Mouse (Mus musculus): Measurements from ENCODE around the gene Ric3. TPM values are rescaled to one million over a fixed set of nuclear protein-coding genes. Genes with fewer than 3 reads are reported as not detected.

Ric3 gene
- polyA plus RNA-seq, 1 experiment, result 2.4 TPM

DNA sequence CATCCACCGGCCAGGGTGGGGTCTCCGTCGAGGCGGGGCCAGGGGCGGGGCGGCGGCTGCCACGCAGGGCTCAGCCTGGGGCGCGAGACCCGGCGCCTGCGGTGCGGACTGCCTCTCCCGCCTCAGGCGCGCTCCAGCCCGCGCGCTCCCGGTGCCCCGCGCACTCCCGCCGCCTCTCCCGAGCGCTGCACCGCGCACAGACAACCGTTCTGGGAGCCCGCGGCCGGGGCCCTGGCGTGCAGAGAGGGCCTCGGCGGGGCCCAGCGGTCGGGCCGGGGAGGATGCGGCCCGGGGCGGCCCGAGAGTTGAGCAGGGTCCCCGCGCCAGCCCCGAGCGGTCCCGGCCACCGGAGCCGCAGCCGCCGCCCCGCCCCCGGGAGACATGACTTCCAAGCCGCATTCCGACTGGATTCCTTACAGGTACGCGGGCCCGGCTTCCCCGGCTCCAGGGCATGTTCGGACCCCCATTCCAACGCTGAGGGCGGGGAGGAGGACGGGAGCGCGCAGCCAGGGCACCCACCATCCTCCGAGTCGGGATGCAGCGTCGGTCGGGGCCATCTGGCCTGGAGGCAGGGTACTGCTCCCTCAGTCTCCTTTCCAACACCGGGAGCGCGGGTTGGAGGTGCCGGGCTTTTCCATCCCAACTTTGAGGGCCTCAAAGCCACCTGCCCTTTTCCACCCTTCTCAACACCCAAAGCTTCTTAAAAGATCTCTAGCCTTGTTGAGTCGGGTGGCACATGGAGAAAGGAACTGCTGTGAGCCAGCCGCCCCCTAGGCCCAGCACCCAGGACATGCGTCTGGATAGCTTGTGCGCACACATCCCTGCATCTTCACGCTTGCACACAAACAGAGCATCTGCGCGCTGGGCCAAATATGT is 72.2 kb downstream of the Ric3 start:
- WGBS, result 5% methylated on average over 74 of the region's 82 CpGs
- no peak for TF ChIP-seq CTCF (IDR thresholded peaks at IDR 0.05; ENCODE audit: control insufficient read depth, insufficient read depth, low read length)
- no peak for TF ChIP-seq POLR2A (IDR thresholded peaks at IDR 0.05; ENCODE audit: borderline replicate concordance, control insufficient read depth, low read depth, low read length)
- Histone ChIP-seq H3K27ac (ENCODE audit: control insufficient read depth, insufficient read depth, low read depth, low read length, poor library complexity) (no peak overlapping the region), H3K4me1 (ENCODE audit: control insufficient read depth, insufficient read depth, low read length) (no peaks in the 10 kb centered on the region), H3K4me3 (replicated peaks; ENCODE audit: control insufficient read depth, low read depth, low read length) (no peak overlapping the region)

DNA sequence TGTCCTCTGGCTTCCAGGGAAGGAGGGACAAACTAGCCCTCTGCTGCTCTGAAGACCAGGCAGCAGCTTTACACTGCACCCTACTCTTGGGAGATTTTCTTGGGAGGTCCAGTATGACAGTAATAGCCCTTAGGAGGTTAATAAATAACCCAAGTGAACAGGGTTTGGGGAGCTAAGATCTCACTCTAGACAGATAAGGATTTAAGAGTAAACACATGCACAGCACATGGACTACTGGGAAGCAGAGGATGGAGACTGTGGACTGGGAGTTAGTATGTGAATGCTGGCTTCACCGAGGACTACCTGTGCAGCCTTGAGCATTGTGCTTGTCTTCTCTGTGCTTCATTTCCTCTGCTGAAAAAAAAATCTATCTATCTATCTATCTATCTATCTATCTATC is 73.9 kb downstream of the Ric3 start:
- no peak overlapping the region for H3K4me3 ChIP-seq (replicated peaks; ENCODE audit: control insufficient read depth, low read depth, low read length)
- WGBS, result 84% methylated on average over 1 of the region's 1 CpGs
- H3K4me1 ChIP-seq (ENCODE audit: control insufficient read depth, insufficient read depth, low read length), result no peaks in the 10 kb centered on the region
- TF ChIP-seq POLR2A (IDR thresholded peaks at IDR 0.05; ENCODE audit: borderline replicate concordance, control insufficient read depth, low read depth, low read length), result no peak
- TF ChIP-seq CTCF (IDR thresholded peaks at IDR 0.05; ENCODE audit: control insufficient read depth, insufficient read depth, low read length), result no peak
- no peak overlapping the region for H3K27ac ChIP-seq (ENCODE audit: control insufficient read depth, insufficient read depth, low read depth, low read length, poor library complexity)

DNA sequence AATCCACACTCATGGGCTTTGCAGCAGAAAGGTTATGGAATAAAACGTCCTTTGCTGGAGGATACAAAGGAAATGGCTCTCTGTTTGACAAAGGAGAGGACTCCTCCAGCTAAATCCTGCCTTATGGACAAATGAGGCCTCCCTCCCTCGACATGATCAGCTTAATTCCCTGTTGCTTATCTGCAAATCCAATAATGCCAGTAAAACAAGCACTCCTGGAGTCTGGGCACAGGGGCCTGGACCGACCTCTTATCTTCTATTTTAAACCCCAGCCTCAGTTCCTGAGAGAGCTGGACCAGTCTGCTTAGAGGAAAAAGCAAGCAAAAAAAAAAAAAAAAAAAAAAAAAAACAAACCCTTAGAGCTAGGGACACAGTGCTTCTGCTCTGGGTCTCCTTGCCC is 79.5 kb downstream of the Ric3 start:
- no peak overlapping the region for H3K27ac ChIP-seq (ENCODE audit: control insufficient read depth, insufficient read depth, low read depth, low read length, poor library complexity)
- no peak for TF ChIP-seq CTCF (IDR thresholded peaks at IDR 0.05; ENCODE audit: control insufficient read depth, insufficient read depth, low read length)
- TF ChIP-seq POLR2A (IDR thresholded peaks at IDR 0.05; ENCODE audit: borderline replicate concordance, control insufficient read depth, low read depth, low read length), result no peak
- H3K4me1 ChIP-seq (ENCODE audit: control insufficient read depth, insufficient read depth, low read length), result no peaks in the 10 kb centered on the region
- 27% methylated on average over 3 of the region's 3 CpGs for WGBS
- no peak overlapping the region for H3K4me3 ChIP-seq (replicated peaks; ENCODE audit: control insufficient read depth, low read depth, low read length)

DNA sequence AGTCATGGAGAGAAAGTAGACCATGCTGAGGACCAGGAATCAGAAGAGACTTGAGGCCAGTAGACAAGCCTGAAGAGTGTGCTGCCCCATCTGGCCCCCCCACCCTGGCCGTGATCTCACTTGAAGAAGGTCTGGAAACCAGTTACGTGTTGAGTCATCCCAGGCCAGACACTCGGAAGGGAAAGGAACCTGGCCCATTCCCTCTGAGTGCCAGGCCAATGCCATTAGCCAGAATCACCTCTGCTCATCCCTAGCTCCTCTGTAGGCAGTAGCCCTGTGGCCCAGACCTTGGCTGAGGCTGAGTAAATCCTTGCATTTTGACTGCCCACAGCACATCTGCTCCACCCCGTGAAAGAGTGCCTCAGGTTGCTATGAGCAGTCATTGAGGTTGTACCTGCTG is 81.2 kb downstream of the Ric3 start:
- WGBS, result 66% methylated on average over 4 of the region's 4 CpGs

DNA sequence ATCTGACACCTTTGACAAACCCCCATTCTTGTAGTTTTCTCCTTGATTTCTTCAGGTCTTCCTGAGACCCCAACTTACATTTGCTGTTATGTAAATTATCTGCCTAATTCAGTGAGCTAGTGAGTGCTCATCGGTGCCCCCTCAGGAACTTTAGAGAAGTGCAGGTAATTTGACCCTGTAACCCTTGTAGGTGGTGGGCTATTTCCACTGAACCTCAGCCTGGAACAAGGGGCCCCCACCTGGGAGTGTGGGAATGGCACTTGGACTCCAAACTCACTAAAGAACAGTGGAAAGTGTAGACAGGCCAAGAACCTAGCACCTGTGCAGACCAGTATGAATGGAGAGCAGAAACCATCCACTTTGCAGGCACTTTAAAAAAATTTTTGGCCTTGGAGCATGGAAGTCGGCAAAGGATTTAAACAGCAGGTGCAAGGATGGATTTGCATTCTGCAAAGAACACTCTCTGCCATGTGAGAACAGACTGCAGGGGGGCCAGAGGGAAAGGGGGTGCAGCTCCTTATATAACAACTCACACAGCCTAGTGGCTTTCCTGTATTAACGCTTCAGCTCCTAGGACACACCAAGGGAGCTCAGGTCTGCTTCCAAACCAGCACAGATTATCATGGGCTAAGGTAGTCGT is 82.7 kb downstream of the Ric3 start:
- TF ChIP-seq POLR2A (IDR thresholded peaks at IDR 0.05; ENCODE audit: borderline replicate concordance, control insufficient read depth, low read depth, low read length), result no peak
- Histone ChIP-seq H3K4me1 (ENCODE audit: control insufficient read depth, insufficient read depth, low read length) (no peaks in the 10 kb centered on the region), H3K4me3 (replicated peaks; ENCODE audit: control insufficient read depth, low read depth, low read length) (no peak overlapping the region), H3K27ac (ENCODE audit: control insufficient read depth, insufficient read depth, low read depth, low read length, poor library complexity) (no peak overlapping the region)
- 43% methylated on average over 4 of the region's 4 CpGs for WGBS

More for the DNA sequence above, 81.2 kb downstream of the Ric3 start:
- Histone ChIP-seq H3K4me3 (replicated peaks; ENCODE audit: control insufficient read depth, low read depth, low read length) (no peak overlapping the region), H3K27ac (ENCODE audit: control insufficient read depth, insufficient read depth, low read depth, low read length, poor library complexity) (no peak overlapping the region), H3K4me1 (ENCODE audit: control insufficient read depth, insufficient read depth, low read length) (no peaks in the 10 kb centered on the region)
- TF ChIP-seq POLR2A (IDR thresholded peaks at IDR 0.05; ENCODE audit: borderline replicate concordance, control insufficient read depth, low read depth, low read length) (no peak), CTCF (IDR thresholded peaks at IDR 0.05; ENCODE audit: control insufficient read depth, insufficient read depth, low read length) (no peak)

DNA sequence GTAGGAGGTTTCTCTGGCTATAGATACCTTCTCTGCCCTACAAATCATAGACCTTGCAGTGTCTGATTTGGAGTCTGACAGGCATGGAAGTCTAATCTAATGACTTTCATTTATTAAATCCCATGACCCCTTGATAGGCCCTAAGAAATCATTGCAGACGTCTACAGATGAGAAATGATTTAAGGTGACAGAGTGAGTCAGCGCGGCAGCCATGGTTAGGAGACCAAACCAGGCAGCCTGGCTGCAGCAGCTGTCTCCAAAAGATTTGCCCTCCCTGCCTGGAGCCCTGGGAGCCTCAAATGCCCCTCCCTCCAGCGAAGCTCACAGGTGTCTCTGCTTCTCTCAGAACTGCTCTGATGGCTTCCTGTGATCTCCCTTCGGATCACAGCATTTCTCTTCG is 87.0 kb downstream of the Ric3 start:
- H3K4me3 ChIP-seq (replicated peaks; ENCODE audit: control insufficient read depth, low read depth, low read length), result no peak overlapping the region
- H3K4me1 ChIP-seq (ENCODE audit: control insufficient read depth, insufficient read depth, low read length), result no peaks in the 10 kb centered on the region
- WGBS, result 63% methylated on average over 6 of the region's 6 CpGs
- TF ChIP-seq POLR2A (IDR thresholded peaks at IDR 0.05; ENCODE audit: borderline replicate concordance, control insufficient read depth, low read depth, low read length), result no peak
- TF ChIP-seq CTCF (IDR thresholded peaks at IDR 0.05; ENCODE audit: control insufficient read depth, insufficient read depth, low read length), result no peak
- no peak overlapping the region for H3K27ac ChIP-seq (ENCODE audit: control insufficient read depth, insufficient read depth, low read depth, low read length, poor library complexity)

DNA sequence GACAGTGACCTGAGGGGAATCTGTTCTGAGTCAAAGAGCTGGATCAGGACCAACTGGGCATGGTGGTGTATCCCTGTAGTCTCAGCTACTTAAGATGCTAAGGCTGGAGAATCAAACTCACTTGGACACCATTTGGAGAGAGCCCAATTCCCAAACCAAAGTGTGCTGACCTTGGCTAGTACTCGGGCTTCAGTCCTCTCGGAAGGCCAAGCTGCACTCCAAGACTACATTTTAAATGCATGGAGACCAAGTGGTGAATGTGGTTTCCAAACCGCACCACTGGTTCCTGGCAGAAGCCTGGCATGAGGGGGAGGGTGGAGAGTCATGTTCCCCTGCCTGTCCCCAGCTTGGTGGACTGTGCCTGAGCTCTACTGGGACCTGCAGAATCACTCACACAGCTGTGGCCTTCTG is 89.2 kb downstream of the Ric3 start:
- Histone ChIP-seq H3K4me3 (replicated peaks; ENCODE audit: control insufficient read depth, low read depth, low read length) (no peak overlapping the region), H3K4me1 (ENCODE audit: control insufficient read depth, insufficient read depth, low read length) (no peaks in the 10 kb centered on the region), H3K27ac (ENCODE audit: control insufficient read depth, insufficient read depth, low read depth, low read length, poor library complexity) (no peak overlapping the region)
- 71% methylated on average over 3 of the region's 3 CpGs for WGBS
- no peak for TF ChIP-seq POLR2A (IDR thresholded peaks at IDR 0.05; ENCODE audit: borderline replicate concordance, control insufficient read depth, low read depth, low read length)
- TF ChIP-seq CTCF (IDR thresholded peaks at IDR 0.05; ENCODE audit: control insufficient read depth, insufficient read depth, low read length), result no peak

DNA sequence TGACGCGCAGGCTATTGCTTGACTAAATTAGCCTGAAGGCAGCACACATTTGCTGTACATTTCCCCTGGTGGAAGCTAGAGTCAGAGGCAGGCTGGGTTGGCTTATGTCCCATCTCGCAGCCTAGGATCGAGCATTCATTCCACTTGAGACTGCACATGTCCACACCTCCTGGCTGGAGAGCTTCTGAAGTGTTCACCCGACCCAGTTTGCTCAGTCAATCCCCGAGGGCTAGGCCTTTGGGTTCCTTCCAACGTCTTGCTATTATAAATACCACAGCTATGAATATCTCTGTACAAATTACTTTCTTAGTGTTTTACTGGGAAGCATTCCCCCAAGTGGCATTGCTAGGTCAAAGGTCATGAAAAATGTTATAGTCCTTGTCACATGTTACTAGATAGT is 89.9 kb downstream of the Ric3 start:
- 75% methylated on average over 7 of the region's 7 CpGs for WGBS
- Histone ChIP-seq H3K4me1 (ENCODE audit: control insufficient read depth, insufficient read depth, low read length) (no peaks in the 10 kb centered on the region), H3K27ac (ENCODE audit: control insufficient read depth, insufficient read depth, low read depth, low read length, poor library complexity) (no peak overlapping the region), H3K4me3 (replicated peaks; ENCODE audit: control insufficient read depth, low read depth, low read length) (no peak overlapping the region)
- TF ChIP-seq POLR2A (IDR thresholded peaks at IDR 0.05; ENCODE audit: borderline replicate concordance, control insufficient read depth, low read depth, low read length) (no peak), CTCF (IDR thresholded peaks at IDR 0.05; ENCODE audit: control insufficient read depth, insufficient read depth, low read length) (no peak)
